Mouse (Mus musculus) adrenal gland (tissue): ENCODE results near the gene Dsn1.

Source experiments
- intact Hi-C: fragments of 180-260 bp; cut with DNase I; formaldehyde crosslinking; loops from one replicate; pipeline ENCODE4 v1.15.1; 2025
- long read RNA-seq, 2 experiments: library from polyadenylated mRNA; unstranded; transcript quantifications; one replicate each; pipeline ENCODE4 v2.0.0; 2020; ENCODE audit warnings: borderline replicate concordance in 1 of 2; ENCODE audit not compliant: insufficient replicate concordance in 1 of 2

Gene Dsn1
- long read RNA-seq, experiment 1, partial matches to known transcripts, result 0 of 2 reads
- long read RNA-seq, experiment 1, other reads (novel, unspliced or antisense), result 1 of 2 reads
- long read RNA-seq, experiment 2, partial matches to known transcripts, result 0 of 3 reads
- long read RNA-seq, experiment 2, other reads (novel, unspliced or antisense), result 2 of 3 reads

- intact Hi-C loops, result no loop called here
Measured at GRCm38 (mm10) chr2:157006511-157007233, at the start of gene Dsn1. Gene Dsn1, minus strand, starts transcription at chr2:157007154.

GRCm38 (mm10) chr2:157055721-157056120 is 48.8 kb upstream of the Dsn1 start:
- intact Hi-C loops, result no loop called here

- intact Hi-C loops, result no loop called here
Measured at GRCm38 (mm10) chr2:157054816-157055215, 47.9 kb upstream of the Dsn1 start.

GRCm38 (mm10) chr2:157054297-157054696 is 47.3 kb upstream of the Dsn1 start:
- intact Hi-C loops, result no loop called here

- intact Hi-C loops, result no loop called here
Measured at GRCm38 (mm10) chr2:157053787-157054186, 46.8 kb upstream of the Dsn1 start.

GRCm38 (mm10) chr2:157053124-157053523 is 46.2 kb upstream of the Dsn1 start:
- intact Hi-C loops, result no loop called here

GRCm38 (mm10) chr2:157052448-157052847 is 45.5 kb upstream of the Dsn1 start:
- intact Hi-C loops, result no loop called here

- intact Hi-C loops, result no loop called here
Measured at GRCm38 (mm10) chr2:157049831-157050243, 42.9 kb upstream of the Dsn1 start.

GRCm38 (mm10) chr2:157048395-157049181 is 41.6 kb upstream of the Dsn1 start:
- intact Hi-C loops, result no loop called here

GRCm38 (mm10) chr2:157046956-157047355 is 40.0 kb upstream of the Dsn1 start:
- intact Hi-C loops, result no loop called here

GRCm38 (mm10) chr2:157045932-157046331 is 39.0 kb upstream of the Dsn1 start:
- intact Hi-C loops, result no loop called here

- intact Hi-C loops, result loop anchor here (5.0 kb wide), 1 partner anchor 38 kb away; no protein-coding TSS in a partner anchor
Measured at GRCm38 (mm10) chr2:157043987-157044386, 37.0 kb upstream of the Dsn1 start.

- intact Hi-C loops, result loop anchor here (5.0 kb wide), 1 partner anchor 39 kb away; no protein-coding TSS in a partner anchor
Measured at GRCm38 (mm10) chr2:157043556-157043955, 36.6 kb upstream of the Dsn1 start.

- intact Hi-C loops, result loop anchor here (5.0 kb wide), 1 partner anchor 41 kb away; no protein-coding TSS in a partner anchor
Measured at GRCm38 (mm10) chr2:157041421-157041820, 34.5 kb upstream of the Dsn1 start.

GRCm38 (mm10) chr2:157040649-157041046 is 33.7 kb upstream of the Dsn1 start:
- intact Hi-C loops, result loop anchor here (5.0 kb wide), 1 partner anchor 42 kb away; no protein-coding TSS in a partner anchor

GRCm38 (mm10) chr2:157039900-157040648 is 33.1 kb upstream of the Dsn1 start:
- intact Hi-C loops, result loop anchor here (5.0 kb wide), 1 partner anchor 42 kb away; no protein-coding TSS in a partner anchor

- intact Hi-C loops, result no loop called here
Measured at GRCm38 (mm10) chr2:157037303-157037702, 30.3 kb upstream of the Dsn1 start.

GRCm38 (mm10) chr2:157036400-157036799 is 29.4 kb upstream of the Dsn1 start:
- intact Hi-C loops, result no loop called here

GRCm38 (mm10) chr2:157035371-157035770 is 28.4 kb upstream of the Dsn1 start:
- intact Hi-C loops, result no loop called here

GRCm38 (mm10) chr2:157030804-157031203 is 23.9 kb upstream of the Dsn1 start:
- intact Hi-C loops, result loop anchor here (5.0 kb wide), 1 partner anchor 66 kb away; no protein-coding TSS in a partner anchor

- intact Hi-C loops, result loop anchor here (10.0 kb wide), 1 partner anchor 123 kb away; no protein-coding TSS in a partner anchor
Measured at GRCm38 (mm10) chr2:157028261-157028660, 21.3 kb upstream of the Dsn1 start.
